Mouse (Mus musculus) embryonic facial prominence, embryonic 15.5 days (tissue): ENCODE results near the gene Dpy30. TPM values are rescaled to one million over a fixed set of nuclear protein-coding genes. Genes with fewer than 3 reads are reported as not detected.

Experiments used
- polyA plus RNA-seq: library from polyadenylated mRNA; unstranded; fragments of >200 nt; fragmentation: Nextera tagmentation; extraction: Ambion mirVana; gene quantifications from 2 replicates; pipeline ENCODE4 v1.2.1, GENCODE M21; 2015

The Dpy30 gene
- polyA plus RNA-seq, 1 experiment from 2014 or later = 200 TPM

Other genes starting within 250 kb of the Dpy30 start
- gene Memo1, start 28.4 kb downstream of the Dpy30 start, polyA plus RNA-seq = 83.1 and 88.5 TPM in 2 replicates
- 17.0 and 17.1 TPM in 2 replicates for gene Spast, start 15.0 kb upstream of the Dpy30 start, polyA plus RNA-seq
- 38.9 and 40.9 TPM in 2 replicates for gene Slc30a6, start 71.7 kb upstream of the Dpy30 start, polyA plus RNA-seq
- 0.43 and 0.51 TPM in 2 replicates for gene Nlrc4, start 135.2 kb upstream of the Dpy30 start, polyA plus RNA-seq
- gene Yipf4, start 165.5 kb upstream of the Dpy30 start, polyA plus RNA-seq = 68.0 and 71.9 TPM in 2 replicates
- 78.6 and 79.5 TPM in 2 replicates for gene Birc6, start 204.4 kb upstream of the Dpy30 start, polyA plus RNA-seq